9 mouse cellular contexts compared by ENCODE assay signal in the genomic region with DNA sequence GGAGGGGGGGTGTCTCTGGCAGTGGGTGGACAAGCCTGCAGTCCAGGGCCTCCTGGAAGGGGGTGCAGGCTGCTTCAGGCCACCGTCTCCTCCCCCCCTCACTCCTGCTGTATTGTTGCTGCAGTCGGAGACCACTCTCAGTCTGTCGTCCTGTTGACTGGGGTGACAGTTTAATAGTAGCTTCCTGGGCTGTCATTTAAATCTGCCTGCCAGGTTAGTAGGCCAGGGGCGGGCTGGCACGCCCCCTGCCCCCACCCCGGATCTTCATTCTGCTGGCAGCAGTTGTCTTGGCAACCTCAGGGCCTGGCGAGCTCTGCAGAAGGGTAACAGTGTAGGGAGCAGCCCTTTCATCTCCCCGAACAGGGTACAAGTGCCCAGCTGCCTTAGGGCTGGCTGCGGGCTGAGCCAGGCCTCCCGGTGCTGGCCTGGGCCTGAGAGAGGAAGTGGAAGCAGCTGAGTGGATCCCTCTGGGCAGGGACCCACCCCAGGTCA. TPM values are rescaled to one million over a fixed set of nuclear protein-coding genes. Genes with fewer than 3 reads are reported as not detected.
DNase-seq lines count a peak whose midpoint lies in the region; ATAC-seq and TF ChIP-seq lines count a peak whose summit lies in the region.
"Had no signal": no experiment of that assay in that cellular context is flagged by ENCODE, and none has a peak within 500 bp of the region (broad histone marks: within the 10 kb centered on the region; RNA-seq: fewer than 3 reads in every experiment).

No protein-coding gene starts in this region.

- WGBS in kidney, postnatal 0 days, result 13% methylated on average over 10 of the region's 10 CpGs
- WGBS in hindbrain, embryonic 12.5 days, result 11% methylated on average over 10 of the region's 10 CpGs
- 2% methylated on average over 10 of the region's 10 CpGs for WGBS in midbrain, embryonic 14.5 days
- WGBS in heart, embryonic 11.5 days (ENCODE audit: insufficient replicate concordance), result 55% methylated on average over 10 of the region's 10 CpGs

- no peak overlapping the region for H3K9ac ChIP-seq in kidney, postnatal 0 days (ENCODE audit: low read depth, low read length)
- H3K9ac ChIP-seq in hindbrain, embryonic 12.5 days, result peak overlapping the region; percentile 1; the same call in 1 of the 2 replicates
- peak overlapping the region; percentile 42 for H3K9ac ChIP-seq in midbrain, embryonic 14.5 days (replicated peaks; ENCODE audit: low read length)
- no peak overlapping the region for H3K9ac ChIP-seq in heart, embryonic 11.5 days (ENCODE audit: low read depth, low read length)
- H3K9ac ChIP-seq: liver, embryonic 14.5 days had no signal

- no peaks in the 10 kb centered on the region for H3K36me3 ChIP-seq in kidney, postnatal 0 days (ENCODE audit: insufficient read depth, low read length)
- no peaks in the 10 kb centered on the region; the same call in 1 of the 2 replicates for H3K36me3 ChIP-seq in hindbrain, embryonic 12.5 days
- H3K36me3 ChIP-seq in midbrain, embryonic 14.5 days (ENCODE audit: control insufficient read depth, insufficient read depth, low read length), result no peaks in the 10 kb centered on the region
- no peaks in the 10 kb centered on the region for H3K36me3 ChIP-seq in heart, embryonic 11.5 days (ENCODE audit: control insufficient read depth, insufficient read depth, low read length)

- no peak overlapping the region for H3K4me3 ChIP-seq in kidney, postnatal 0 days (replicated peaks; ENCODE audit: low read depth, low read length)
- H3K4me3 ChIP-seq in hindbrain, embryonic 12.5 days, result no peak overlapping the region
- H3K4me3 ChIP-seq in midbrain, embryonic 14.5 days (replicated peaks; ENCODE audit: low read depth, low read length), result no peak overlapping the region
- no peak overlapping the region for H3K4me3 ChIP-seq in heart, embryonic 11.5 days (ENCODE audit: low read depth, low read length)

- H3K9me3 ChIP-seq in kidney, postnatal 0 days (replicated peaks; ENCODE audit: low read length), result no peaks in the 10 kb centered on the region
- H3K9me3 ChIP-seq in hindbrain, embryonic 12.5 days (replicated peaks), result no peaks in the 10 kb centered on the region
- H3K9me3 ChIP-seq in midbrain, embryonic 14.5 days (ENCODE audit: control insufficient read depth, low read length), result no peaks in the 10 kb centered on the region
- H3K9me3 ChIP-seq in heart, embryonic 11.5 days (replicated peaks; ENCODE audit: control insufficient read depth, low read length), result no peaks in the 10 kb centered on the region

- DNase-seq in kidney, postnatal 0 days (ENCODE audit: low spot score), result peak; percentile 23
- DNase-seq in kidney, adult 11 months, result no peak
- DNase-seq in embryo, embryonic 9.5 days (ENCODE audit: extremely low spot score), result peak; percentile 35
- peak; percentile 78 for DNase-seq in midbrain, embryonic 14.5 days
- DNase-seq in thymus, postnatal 4 days, result peak; percentile 62
- DNase-seq in cerebellum, adult 9-10 months, result no peak

- no peaks in the 10 kb centered on the region; the same call in 1 of the 2 replicates for H3K4me1 ChIP-seq in kidney, postnatal 0 days (replicated peaks; ENCODE audit: insufficient read depth, low read length)
- H3K4me1 ChIP-seq in hindbrain, embryonic 12.5 days, result peaks cover 100% of the 10 kb centered on the region
- H3K4me1 ChIP-seq in midbrain, embryonic 14.5 days (ENCODE audit: control insufficient read depth, insufficient read depth, low read length), result peaks cover 88% of the 10 kb centered on the region
- H3K4me1 ChIP-seq in heart, embryonic 11.5 days (ENCODE audit: control insufficient read depth, insufficient read depth, low read length), result 0 out of 2 replicates have a peak, but pooled peaks cover 6% of the 10 kb centered on the region

- H3K27me3 ChIP-seq in kidney, postnatal 0 days (ENCODE audit: insufficient read depth, low read length), result no peaks in the 10 kb centered on the region
- H3K27me3 ChIP-seq in hindbrain, embryonic 12.5 days, result peaks cover 15% of the 10 kb centered on the region; the same call in 1 of the 2 replicates
- H3K27me3 ChIP-seq in midbrain, embryonic 14.5 days (ENCODE audit: control insufficient read depth, insufficient read depth, low read length), result no peaks in the 10 kb centered on the region
- H3K27me3 ChIP-seq in heart, embryonic 11.5 days (ENCODE audit: control insufficient read depth, insufficient read depth, low read length), result peaks cover 15% of the 10 kb centered on the region

- no peak overlapping the region for H3K27ac ChIP-seq in kidney, postnatal 0 days
- H3K27ac ChIP-seq in hindbrain, embryonic 12.5 days, result peak overlapping the region; percentile 85
- H3K27ac ChIP-seq in midbrain, embryonic 14.5 days (replicated peaks; ENCODE audit: low read depth, low read length), result peak overlapping the region; percentile 81
- no peak overlapping the region for H3K27ac ChIP-seq in heart, embryonic 11.5 days (ENCODE audit: low read depth, low read length)
- H3K27ac ChIP-seq: liver, embryonic 14.5 days had no signal

- TF ChIP-seq CTCF in kidney, postnatal 0 days (IDR thresholded peaks at IDR 0.05; ENCODE audit: low read depth), result no peak

- no peak overlapping the region for H3K4me2 ChIP-seq in kidney, postnatal 0 days (ENCODE audit: low read length)
- H3K4me2 ChIP-seq in hindbrain, embryonic 12.5 days (replicated peaks), result no peak overlapping the region; the same call in 1 of the 2 replicates
- H3K4me2 ChIP-seq in midbrain, embryonic 14.5 days (ENCODE audit: low read length), result peak overlapping the region; percentile 23; the same call in 1 of the 2 replicates
- no peak overlapping the region for H3K4me2 ChIP-seq in heart, embryonic 11.5 days

- ATAC-seq in kidney, postnatal 0 days (replicated peaks; ENCODE audit: low FRiP score, low read depth), result peak; percentile 71; the same call in 1 of the 2 replicates
- ATAC-seq in hindbrain, embryonic 12.5 days (ENCODE audit: low FRiP score), result peak; percentile 70
- peak; percentile 61 for ATAC-seq in midbrain, embryonic 14.5 days (ENCODE audit: low FRiP score, low TSS enrichment)
- no peak for ATAC-seq in heart, embryonic 11.5 days (replicated peaks; ENCODE audit: insufficient number of reproducible peaks, low FRiP score, low TSS enrichment)

RNA-seq across cellular contexts. Expression of gene Lrp8, which starts 26.7 kb away (rescaled TPM):
- 0.41 and 0.82 TPM in 2 replicates for polyA plus RNA-seq in kidney, postnatal 0 days (2015; fragmentation: Nextera tagmentation; extraction: Ambion mirVana)
- polyA plus RNA-seq in hindbrain, embryonic 12.5 days (2016; fragmentation: Nextera tagmentation; extraction: Ambion mirVana), result 46.7 and 52.6 TPM in 2 replicates
- 54.3 and 58.1 TPM in 2 replicates for polyA plus RNA-seq in midbrain, embryonic 14.5 days (2014; fragmentation: Nextera tagmentation; extraction: Ambion mirVana)
- 1.1 and 1.8 TPM in 2 replicates for polyA plus RNA-seq in heart, embryonic 11.5 days (2014; fragmentation: Nextera tagmentation; extraction: Ambion mirVana)

RNA-seq across cellular contexts. Expression of gene Magoh, which starts 50.8 kb away (rescaled TPM):
- polyA plus RNA-seq in kidney, postnatal 0 days (2015; fragmentation: Nextera tagmentation; extraction: Ambion mirVana), result 199 and 226 TPM in 2 replicates
- 173 and 174 TPM in 2 replicates for polyA plus RNA-seq in hindbrain, embryonic 12.5 days (2016; fragmentation: Nextera tagmentation; extraction: Ambion mirVana)
- 130 and 136 TPM in 2 replicates for polyA plus RNA-seq in midbrain, embryonic 14.5 days (2014; fragmentation: Nextera tagmentation; extraction: Ambion mirVana)
- 112 and 123 TPM in 2 replicates for polyA plus RNA-seq in heart, embryonic 11.5 days (2014; fragmentation: Nextera tagmentation; extraction: Ambion mirVana)

Comparison
In these comparisons a context has a peak if more than half of its experiments do, and no peak if none do; other contexts are left out.
1. DNase-seq: peak in kidney, postnatal 0 days (single experiment), embryo, embryonic 9.5 days (single experiment), midbrain, embryonic 14.5 days (single experiment) and thymus, postnatal 4 days (single experiment); none in kidney, adult 11 months (single experiment) and cerebellum, adult 9-10 months (single experiment).
2. H3K27ac ChIP-seq: peak in hindbrain, embryonic 12.5 days (single experiment) and midbrain, embryonic 14.5 days (single experiment); none in kidney, postnatal 0 days (single experiment) and heart, embryonic 11.5 days (single experiment).
3. H3K9ac ChIP-seq: peak in hindbrain, embryonic 12.5 days (single experiment) and midbrain, embryonic 14.5 days (single experiment); none in kidney, postnatal 0 days (single experiment) and heart, embryonic 11.5 days (single experiment).
4. RNA of gene Lrp8, which starts 26.7 kb away (polyA plus RNA-seq): 54.3 to 58.1 TPM in midbrain, embryonic 14.5 days and 46.7 to 52.6 TPM in hindbrain, embryonic 12.5 days; 1.1 to 1.8 TPM in heart, embryonic 11.5 days and 0.41 to 0.82 TPM in kidney, postnatal 0 days; every median in the first group is over 10 times any median in the second.